Mouse (Mus musculus) hindbrain, postnatal 0 days (tissue): ENCODE results near the gene Foxi3. TPM values are rescaled to one million over a fixed set of nuclear protein-coding genes. Genes with fewer than 3 reads are reported as not detected.

Source experiments
- ATAC-seq: fragments of 200-750 bp; cut with Nextera tagmentation; 2 replicates; pipeline ENCODE4 v1.8.0; 2017; ENCODE audit warnings: mild to moderate bottlenecking, moderate TSS enrichment, moderate library complexity
- DNase-seq: peaks from one replicate; pipeline ENCODE4 v3.0.0-alpha.2; 2015; ENCODE audit warnings: low spot score
- H3K27ac ChIP-seq: fragments of 300-500 bp; sonication (generic); 2 replicates; pipeline ENCODE4 v1.5.1; 2014; ENCODE audit warnings: mild to moderate bottlenecking
- H3K27me3 ChIP-seq: fragments of 300-500 bp; sonication (generic); 2 replicates; pipeline ENCODE4 v1.6.1; 2014; ENCODE audit warnings: low read length, mixed read lengths; ENCODE audit not compliant: insufficient read depth
- H3K36me3 ChIP-seq: fragments of 300-500 bp; sonication (generic); 2 replicates; pipeline ENCODE4 v1.6.1; 2014; ENCODE audit warnings: low read length, mixed read lengths; ENCODE audit not compliant: insufficient read depth
- H3K4me1 ChIP-seq: fragments of 300-500 bp; sonication (generic); 2 replicates; pipeline ENCODE4 v1.6.1; 2014; ENCODE audit warnings: antibody characterized with exemption, low read length, mixed read lengths; ENCODE audit not compliant: insufficient read depth
- H3K4me2 ChIP-seq: fragments of 300-500 bp; sonication (generic); 2 replicates; pipeline ENCODE4 v1.6.1; 2014; ENCODE audit warnings: low read depth, mild to moderate bottlenecking, low read length, moderate library complexity, mixed read lengths
- H3K4me3 ChIP-seq: fragments of 300-500 bp; sonication (generic); 2 replicates; pipeline ENCODE4 v1.5.1; 2014; ENCODE audit warnings: low read length
- H3K9ac ChIP-seq: fragments of 300-500 bp; sonication (generic); replicated peaks from 2 replicates; pipeline ENCODE4 v1.6.1; 2014; ENCODE audit warnings: mild to moderate bottlenecking, low read length, moderate library complexity, mixed read lengths
- H3K9me3 ChIP-seq: fragments of 300-500 bp; sonication (generic); 2 replicates; pipeline ENCODE4 v1.6.1; 2016; ENCODE audit warnings: low read length, mixed read lengths
- CTCF ChIP-seq: IDR thresholded peaks from 2 replicates; pipeline ENCODE4 v1.5.1; 2016; ENCODE audit warnings: antibody characterized with exemption, control low read depth, low read depth
- WGBS: fragments of 180-500 bp; shearing (Covaris S2); extraction: QIAGEN DNeasy Blood & Tissue Kit; methylation state at CpG from one replicate; pipeline ENCODE4 v1.1.7; 2014; 5-methylcytosine and 5-hydroxymethylcytosine counted together
- polyA plus RNA-seq: library from polyadenylated mRNA; unstranded; fragments of >200 nt; fragmentation: Nextera tagmentation; extraction: Ambion mirVana; gene quantifications from 2 replicates; pipeline ENCODE4 v1.2.1, GENCODE M21; 2015
- total RNA-seq: library from RNA; depleted of rRNA; stranded (reverse); fragments of >200 nt; gene quantifications from 2 replicates; pipeline ENCODE4 v1.2.3, GENCODE M21; 2014

The Foxi3 gene
- total and polyA plus RNA-seq, 2 experiments from 2014 or later: not detected

GRCm38 (mm10) chr6:70956936-70957335 lies 605 bp downstream of the Foxi3 start:
- Histone ChIP-seq H3K9me3 (no peaks in the 10 kb centered on the region), H3K36me3 (no peaks in the 10 kb centered on the region), H3K27ac (no peak overlapping the region), H3K9ac (0 out of 2 replicates have a peak overlapping the region, but pooled peaks have one; percentile 9), H3K27me3 (peaks cover 51% of the 10 kb centered on the region), H3K4me3 (peak overlapping the region; percentile 39), H3K4me1 (peaks cover 5% of the 10 kb centered on the region; the same call in 1 of the 2 replicates), H3K4me2 (peak overlapping the region; percentile 84)
- TF ChIP-seq CTCF: no peak
- ATAC-seq: no peak; the same call in 1 of the 2 replicates
- 1% methylated on average over 34 of the region's 34 CpGs for WGBS
- DNase-seq: peak; percentile 27

GRCm38 (mm10) chr6:70957341-70957940 lies 1.1 kb downstream of the Foxi3 start:
- H3K27ac ChIP-seq: no peak overlapping the region
- H3K4me3 ChIP-seq: peak overlapping the region; percentile 39
- H3K4me1 ChIP-seq: peaks cover 5% of the 10 kb centered on the region; the same call in 1 of the 2 replicates
- H3K4me2 ChIP-seq: peak overlapping the region; percentile 84
- DNase-seq (no peak), ATAC-seq (no peak)
- no peaks in the 10 kb centered on the region for H3K36me3 ChIP-seq
- no peaks in the 10 kb centered on the region for H3K9me3 ChIP-seq
- H3K9ac ChIP-seq: no peak overlapping the region
- H3K27me3 ChIP-seq: peaks cover 51% of the 10 kb centered on the region
- WGBS: 9% methylated on average over 7 of the region's 7 CpGs
- no peak for TF ChIP-seq CTCF

- WGBS: 36% methylated on average over 6 of the region's 6 CpGs
- no peak overlapping the region for H3K4me3 ChIP-seq
- no peak overlapping the region for H3K4me2 ChIP-seq
- no peaks in the 10 kb centered on the region for H3K36me3 ChIP-seq
- H3K9me3 ChIP-seq: no peaks in the 10 kb centered on the region
- TF ChIP-seq CTCF: no peak
- DNase-seq (no peak), ATAC-seq (no peak)
- no peak overlapping the region for H3K9ac ChIP-seq
- no peak overlapping the region for H3K27ac ChIP-seq
- H3K4me1 ChIP-seq: no peaks in the 10 kb centered on the region
- H3K27me3 ChIP-seq: 0 out of 2 replicates have a peak, but pooled peaks cover 3% of the 10 kb centered on the region
These were observed 7.9 kb downstream of the Foxi3 start for GRCm38 (mm10) chr6:70964116-70964830.

- H3K4me1 ChIP-seq: no peaks in the 10 kb centered on the region
- H3K4me3 ChIP-seq: no peak overlapping the region
- ATAC-seq (no peak), DNase-seq (peak; percentile 24)
- TF ChIP-seq CTCF: no peak
- H3K9ac ChIP-seq: no peak overlapping the region
- H3K4me2 ChIP-seq: no peak overlapping the region
- 26% methylated on average over 7 of the region's 7 CpGs for WGBS
- H3K36me3 ChIP-seq: no peaks in the 10 kb centered on the region
- no peaks in the 10 kb centered on the region for H3K9me3 ChIP-seq
- no peak overlapping the region for H3K27ac ChIP-seq
- H3K27me3 ChIP-seq: 0 out of 2 replicates have a peak, but pooled peaks cover 3% of the 10 kb centered on the region
These were observed 9.4 kb downstream of the Foxi3 start for GRCm38 (mm10) chr6:70965694-70966093.

GRCm38 (mm10) chr6:70967422-70967821 lies 11.1 kb downstream of the Foxi3 start:
- Histone ChIP-seq H3K36me3 (no peaks in the 10 kb centered on the region), H3K4me1 (no peaks in the 10 kb centered on the region), H3K9ac (no peak overlapping the region), H3K4me3 (peak overlapping the region; percentile 16; the same call in 1 of the 2 replicates), H3K4me2 (peak overlapping the region; percentile 48), H3K27ac (no peak overlapping the region), H3K9me3 (no peaks in the 10 kb centered on the region), H3K27me3 (no peaks in the 10 kb centered on the region)
- TF ChIP-seq CTCF: no peak
- WGBS: 4% methylated on average over 8 of the region's 8 CpGs
- ATAC-seq: peak; percentile 38; the same call in 1 of the 2 replicates
- DNase-seq: peak; percentile 12

- no peaks in the 10 kb centered on the region for H3K4me1 ChIP-seq
- no peak overlapping the region for H3K9ac ChIP-seq
- TF ChIP-seq CTCF: no peak
- no peaks in the 10 kb centered on the region for H3K36me3 ChIP-seq
- WGBS: 53% methylated on average over 4 of the region's 4 CpGs
- no peaks in the 10 kb centered on the region for H3K27me3 ChIP-seq
- no peak overlapping the region for H3K27ac ChIP-seq
- no peak overlapping the region for H3K4me3 ChIP-seq
- ATAC-seq (no peak), DNase-seq (no peak)
- H3K4me2 ChIP-seq: no peak overlapping the region
- H3K9me3 ChIP-seq: no peaks in the 10 kb centered on the region
These were observed 12.0 kb downstream of the Foxi3 start for GRCm38 (mm10) chr6:70968291-70968690.

GRCm38 (mm10) chr6:70973066-70973465 lies 16.7 kb downstream of the Foxi3 start:
- no peak for TF ChIP-seq CTCF
- 35% methylated on average over 3 of the region's 3 CpGs for WGBS
- Histone ChIP-seq H3K4me1 (no peaks in the 10 kb centered on the region), H3K27me3 (no peaks in the 10 kb centered on the region), H3K4me3 (no peak overlapping the region), H3K36me3 (no peaks in the 10 kb centered on the region), H3K4me2 (no peak overlapping the region), H3K9me3 (no peaks in the 10 kb centered on the region), H3K9ac (no peak overlapping the region), H3K27ac (no peak overlapping the region)
- ATAC-seq (no peak), DNase-seq (no peak)
